Mouse (Mus musculus): Measurements from ENCODE around the gene Acyp1.

The Acyp1 gene

GRCm38 (mm10) chr12:85280845-85281651, 7.2 kb downstream of the Acyp1 start:
- peak; percentile 27 for DNase-seq

- peak; percentile 98 for DNase-seq
These were observed 8.0 kb downstream of the Acyp1 start for GRCm38 (mm10) chr12:85280105-85280844.

GRCm38 (mm10) chr12:85279396-85280080, 8.7 kb downstream of the Acyp1 start:
- peak; percentile 60 for DNase-seq

- no peak for DNase-seq
These were observed 9.3 kb downstream of the Acyp1 start for GRCm38 (mm10) chr12:85278919-85279318.

GRCm38 (mm10) chr12:85276273-85276672, 12.0 kb downstream of the Acyp1 start:
- DNase-seq, result no peak

GRCm38 (mm10) chr12:85273508-85273907, 14.7 kb downstream of the Acyp1 start:
- no peak for DNase-seq

DNA sequence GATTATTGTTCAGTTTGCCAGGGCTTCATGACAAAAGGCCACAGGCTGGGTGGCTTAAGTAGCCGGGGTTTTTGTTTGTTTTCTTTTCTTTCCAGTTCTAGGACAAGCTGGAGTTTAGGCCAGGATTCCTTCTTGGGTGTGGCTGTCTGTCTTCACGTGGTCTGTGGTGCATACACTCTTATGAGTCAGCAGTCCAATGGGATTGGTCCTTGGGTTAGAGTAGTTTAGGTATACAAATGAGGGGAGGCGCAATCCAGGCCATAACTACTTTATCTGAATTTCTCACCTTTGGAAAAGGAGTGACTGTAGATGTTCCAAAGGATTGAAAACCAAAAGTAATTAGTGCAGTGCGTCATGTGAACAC, 16.4 kb downstream of the Acyp1 start:
- no peak for DNase-seq

GRCm38 (mm10) chr12:85271132-85271842, 17.0 kb downstream of the Acyp1 start:
- DNase-seq, result no peak

DNA sequence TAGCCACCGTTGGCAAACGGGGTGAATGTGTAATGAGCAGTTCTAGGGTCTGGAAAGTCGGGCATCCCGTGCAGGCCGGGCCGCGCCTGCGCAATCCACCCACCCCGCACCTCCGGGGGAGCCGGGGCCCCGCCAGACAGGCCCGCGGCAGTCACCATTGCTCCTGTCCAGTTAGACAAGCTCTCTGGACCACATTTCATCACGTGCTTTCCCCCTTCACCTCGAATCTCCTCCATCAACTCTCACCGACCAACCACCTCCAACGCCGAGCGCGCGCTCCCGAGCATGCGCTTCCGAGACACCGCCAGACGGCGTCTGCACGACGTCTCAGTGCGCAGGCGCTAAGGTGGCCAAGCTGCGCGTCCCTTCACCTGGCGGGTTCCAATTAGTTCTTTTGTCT, 17.9 kb downstream of the Acyp1 start, which contains the start of gene Mlh3:
Gene Mlh3 (minus strand): TSS at position 281 of the 400 bp plus-strand sequence.
- DNase-seq, result peak; percentile 97

DNA sequence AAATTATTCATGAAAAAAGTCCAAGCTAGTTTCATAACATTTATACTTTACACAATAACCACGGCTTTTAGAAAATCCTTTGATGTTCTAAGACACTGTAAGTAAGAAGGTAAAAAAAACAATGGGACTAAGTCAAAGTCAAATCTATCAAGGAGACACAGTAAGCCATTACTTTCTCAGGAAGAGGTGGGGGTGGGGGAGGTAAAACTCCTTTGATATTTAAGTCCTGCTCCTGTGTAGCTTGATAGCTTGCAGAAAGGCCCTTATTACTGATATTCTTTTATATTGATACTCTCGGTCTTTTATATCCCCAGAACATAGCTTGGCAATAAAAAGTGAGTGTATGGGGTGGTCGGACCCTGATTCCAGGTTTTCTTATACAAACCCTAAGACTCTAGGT, 18.4 kb downstream of the Acyp1 start:
- DNase-seq, result no peak

DNA sequence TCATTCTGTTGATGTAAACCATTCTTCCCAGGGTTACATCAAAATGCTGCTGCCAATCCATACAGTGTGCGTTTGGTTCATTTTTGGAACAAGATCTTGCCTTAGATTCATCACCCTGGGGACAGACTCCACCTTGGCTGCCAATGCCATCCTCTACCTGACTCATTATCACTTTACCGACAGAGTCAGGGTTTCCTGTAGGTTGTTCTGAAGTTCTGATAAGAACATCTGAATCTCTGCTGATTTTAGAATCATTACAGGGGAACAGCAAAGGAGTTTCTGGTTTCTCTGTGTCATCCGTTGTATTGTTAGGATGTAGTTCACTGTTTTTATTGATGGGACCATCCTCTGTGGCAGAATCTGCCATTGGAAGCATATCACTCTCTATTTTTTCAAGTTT, 22.0 kb downstream of the Acyp1 start:
- DNase-seq, result no peak

- no peak for DNase-seq
These were observed 23.3 kb downstream of the Acyp1 start for GRCm38 (mm10) chr12:85264940-85265339.

DNA sequence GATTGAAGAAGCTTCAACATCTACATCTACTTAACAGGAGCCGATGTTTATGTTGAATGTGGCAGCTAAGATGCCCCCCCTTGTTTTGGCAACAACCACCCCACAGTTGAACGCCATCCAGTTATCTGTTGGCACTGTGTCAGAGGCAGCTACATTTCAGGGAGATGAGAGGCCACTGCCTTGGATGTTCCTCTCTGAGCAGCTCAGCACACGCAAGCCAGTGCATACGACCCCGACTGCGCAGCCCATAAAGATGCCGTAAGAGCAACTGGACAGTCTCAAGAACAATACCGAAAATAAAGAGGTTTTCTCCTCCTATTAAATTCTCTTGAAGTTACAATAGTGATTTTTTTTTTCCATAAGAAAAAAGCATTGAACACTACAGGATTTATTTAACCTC, 23.7 kb downstream of the Acyp1 start:
- DNase-seq, result peak; percentile 26

DNA sequence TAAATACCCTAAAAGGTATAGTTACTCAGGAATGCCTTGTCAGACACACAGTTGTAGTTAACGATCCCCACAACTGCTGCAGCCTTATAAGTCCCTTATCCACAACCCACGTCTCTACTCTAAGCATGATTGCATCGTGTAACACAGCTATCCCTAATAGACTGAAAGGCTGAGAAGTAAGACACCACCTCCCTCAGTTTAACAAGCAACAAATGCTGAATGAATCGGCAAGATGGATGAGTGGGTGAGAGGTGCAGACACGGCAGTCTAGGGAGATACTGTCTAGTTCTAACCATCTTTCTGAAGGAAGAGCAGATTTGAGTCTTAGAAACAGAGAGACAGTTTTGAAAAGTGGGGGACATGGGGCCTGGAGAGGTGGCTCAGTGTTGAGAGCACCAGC, 25.0 kb downstream of the Acyp1 start:
- DNase-seq, result no peak

DNA sequence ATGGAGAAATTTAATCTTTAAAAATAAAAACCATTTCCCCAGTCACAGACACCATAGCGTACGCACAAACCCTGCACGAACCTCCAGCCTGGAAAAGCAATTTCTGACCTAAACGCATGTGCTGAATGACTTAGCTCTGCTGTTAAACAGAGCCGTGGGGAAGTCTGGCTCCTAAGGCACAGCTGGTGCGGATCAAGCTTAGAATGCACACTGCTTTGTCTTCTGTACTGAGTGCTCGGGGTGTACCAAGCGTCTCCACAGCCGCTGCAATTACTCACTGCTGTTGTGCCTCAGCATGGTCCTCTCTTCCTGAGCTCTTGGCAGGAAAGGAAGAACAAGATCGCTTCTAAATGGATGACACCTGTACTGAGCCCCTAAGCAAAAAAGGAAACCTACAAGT, 25.7 kb downstream of the Acyp1 start:
- no peak for DNase-seq

GRCm38 (mm10) chr12:85257008-85257639, 31.1 kb downstream of the Acyp1 start:
- no peak for DNase-seq

DNA sequence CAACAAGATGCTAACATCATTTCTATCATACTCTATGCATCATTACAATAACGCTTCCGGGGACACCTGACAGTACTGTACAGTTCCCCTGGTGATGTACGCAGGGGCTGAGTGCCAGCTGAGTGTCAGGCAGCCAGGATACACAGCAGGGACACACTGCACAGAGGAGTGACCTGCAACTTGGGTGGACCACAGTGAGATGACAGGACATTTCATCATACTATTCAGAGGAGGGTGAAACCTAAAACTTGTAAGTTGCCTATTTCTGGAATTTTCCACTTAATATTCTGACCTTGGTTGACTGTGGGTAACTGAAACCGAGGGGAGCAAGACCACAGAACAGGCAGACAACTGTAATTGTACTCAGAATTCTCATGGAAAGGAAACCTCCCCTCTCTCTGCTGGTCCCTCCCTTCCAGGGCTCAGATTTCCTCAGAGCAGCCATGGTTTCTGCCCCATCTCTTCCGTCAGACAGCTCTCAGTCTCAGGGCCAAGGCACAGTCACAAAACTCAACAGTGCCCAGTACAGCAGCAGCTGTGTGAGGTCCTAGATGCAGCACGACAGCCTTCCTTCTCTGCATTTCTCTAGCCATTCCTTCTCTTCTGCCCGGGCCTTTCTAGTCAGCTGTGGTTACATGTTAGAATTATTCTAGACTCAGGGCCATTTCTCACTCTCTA, 32.0 kb downstream of the Acyp1 start:
- no peak for DNase-seq

- DNase-seq, result no peak
These were observed 36.2 kb downstream of the Acyp1 start for GRCm38 (mm10) chr12:85252083-85252482.

- DNase-seq, result no peak
These were observed 50.7 kb downstream of the Acyp1 start for GRCm38 (mm10) chr12:85237553-85237952.

DNA sequence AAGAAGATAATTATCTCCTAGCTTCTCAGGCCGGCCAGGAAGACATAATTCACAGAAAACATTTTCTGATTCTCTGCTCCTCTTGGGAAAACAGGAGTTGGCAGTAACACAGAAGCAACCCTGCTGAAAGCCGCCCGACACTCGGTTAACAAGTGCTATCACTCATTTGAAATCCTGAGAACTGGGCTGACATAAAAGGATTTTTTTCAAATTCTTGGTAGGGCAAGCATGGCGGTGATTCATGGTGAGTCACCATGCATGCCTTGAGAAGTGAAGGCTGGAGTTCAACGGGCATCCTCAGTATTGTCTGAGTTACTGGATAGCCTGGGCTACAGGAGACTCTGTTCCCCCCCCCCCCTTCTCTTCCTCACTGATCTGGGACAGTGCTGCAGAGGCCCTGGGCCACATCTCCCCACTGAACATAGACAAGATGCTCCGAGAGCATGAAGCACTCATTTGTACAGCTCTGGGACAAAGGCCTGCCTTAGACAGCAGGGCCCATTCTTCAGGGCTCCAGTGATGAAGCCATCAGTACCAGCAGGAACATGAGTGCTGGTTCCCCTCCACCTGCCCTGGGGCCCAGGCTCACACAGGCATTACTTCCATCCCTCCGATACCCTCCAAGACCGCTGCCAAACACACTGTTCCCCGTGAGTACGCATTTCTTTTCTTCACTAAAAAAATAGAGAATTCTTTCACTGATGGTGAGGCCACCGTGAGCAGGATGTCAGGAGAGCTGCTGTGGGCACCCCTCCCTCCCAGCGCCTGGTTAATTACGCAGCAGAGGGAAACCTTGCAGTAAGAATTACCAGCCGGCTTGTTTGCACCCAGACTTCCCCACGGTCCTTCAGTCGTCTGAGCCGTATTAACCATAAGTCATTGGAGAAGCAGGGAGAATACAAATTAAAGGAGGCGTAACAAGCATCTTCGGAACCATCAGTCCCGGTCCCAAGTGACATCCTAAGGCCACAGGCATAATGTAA, 54.6 kb downstream of the Acyp1 start:
- DNase-seq, result no peak
